8 mouse cellular contexts compared by ENCODE assay signal in genomic region chr5:45521601-45522000, GRCm38 (mm10). TPM values are rescaled to one million over a fixed set of nuclear protein-coding genes. Genes with fewer than 3 reads are reported as not detected.
DNase-seq lines count a peak whose midpoint lies in the region; ATAC-seq and TF ChIP-seq lines count a peak whose summit lies in the region.

No protein-coding gene starts in this region.

- H3K9me3 ChIP-seq in G1E (replicated peaks), result no peaks in the 10 kb centered on the region
- no peaks in the 10 kb centered on the region for H3K9me3 ChIP-seq in hindbrain, embryonic 13.5 days
- no peaks in the 10 kb centered on the region for H3K9me3 ChIP-seq in midbrain, embryonic 10.5 days (replicated peaks)

- peak overlapping the region; percentile 95; the same call in 1 of the 2 replicates for H3K4me3 ChIP-seq in G1E (ENCODE audit: low read depth, low read length)
- peak overlapping the region; percentile 93 for H3K4me3 ChIP-seq in hindbrain, embryonic 13.5 days
- H3K4me3 ChIP-seq in midbrain, embryonic 10.5 days, result peak overlapping the region; percentile 96

- H3K4me1 ChIP-seq in G1E (ENCODE audit: insufficient read depth, low read depth, low read length), result peaks cover 22% of the 10 kb centered on the region
- H3K4me1 ChIP-seq in hindbrain, embryonic 13.5 days (replicated peaks), result peaks cover 18% of the 10 kb centered on the region
- peaks cover 18% of the 10 kb centered on the region for H3K4me1 ChIP-seq in midbrain, embryonic 10.5 days

- 93% methylated on average over 6 of the region's 6 CpGs for WGBS in hindbrain, embryonic 13.5 days
- WGBS in midbrain, embryonic 10.5 days, result 93% methylated on average over 6 of the region's 6 CpGs

- peak overlapping the region; percentile 91 for H3K4me2 ChIP-seq in hindbrain, embryonic 13.5 days

- peak; percentile 76 for DNase-seq in heart, adult 11 months
- DNase-seq in heart, adult 8-10 months (ENCODE audit: low spot score), result no peak
- DNase-seq in G1E (ENCODE audit: low spot score), result no peak
- DNase-seq in midbrain, embryonic 10.5 days (ENCODE audit: low spot score), result no peak
- no peak for DNase-seq in ovary, postnatal 14 days (ENCODE audit: low spot score)
- no peak for DNase-seq in Muller cell, postnatal 12 days (ENCODE audit: inconsistent ontology term)

- no peak overlapping the region for H3K27ac ChIP-seq in hindbrain, embryonic 13.5 days
- no peak overlapping the region for H3K27ac ChIP-seq in midbrain, embryonic 10.5 days (replicated peaks)

- H3K9ac ChIP-seq in hindbrain, embryonic 13.5 days, result no peak overlapping the region

- no peak for TF ChIP-seq CTCF in G1E (IDR thresholded peaks at IDR 0.05; ENCODE audit: low read depth, low read length)

- no peak for ATAC-seq in G1E (ENCODE audit: extremely low read depth, insufficient number of reproducible peaks, low FRiP score, poor library complexity, severe bottlenecking)
- ATAC-seq in hindbrain, embryonic 13.5 days (ENCODE audit: low FRiP score), result no peak
- ATAC-seq in megakaryocyte progenitor cell, adult 5-6 weeks (replicated peaks; ENCODE audit: poor library complexity), result no peak

- H3K27me3 ChIP-seq in G1E (ENCODE audit: insufficient read depth, low read length), result no peaks in the 10 kb centered on the region
- H3K27me3 ChIP-seq in hindbrain, embryonic 13.5 days, result no peaks in the 10 kb centered on the region
- H3K27me3 ChIP-seq in midbrain, embryonic 10.5 days (ENCODE audit: low read depth, poor library complexity, severe bottlenecking), result no peaks in the 10 kb centered on the region

- H3K36me3 ChIP-seq in G1E (replicated peaks), result peaks cover 47% of the 10 kb centered on the region
- peaks cover 28% of the 10 kb centered on the region for H3K36me3 ChIP-seq in hindbrain, embryonic 13.5 days
- peaks cover 39% of the 10 kb centered on the region for H3K36me3 ChIP-seq in midbrain, embryonic 10.5 days

RNA-seq across cellular contexts. Expression of gene Med28, which starts 1.6 kb away (rescaled TPM):
- 10 to 100 TPM; 57.0 to 63.5 (median 57.4) TPM for total RNA-seq in heart, adult 8-10 months (2022)
- total RNA-seq in G1E (2014; fragmentation: Nextera tagmentation) (22.6 and 27.1 TPM in 2 replicates), G1E (2017) (75.2 and 99.0 TPM in 2 replicates)
- 49.2 and 60.1 TPM in 2 replicates for polyA plus RNA-seq in G1E (2012)
- 264 and 272 TPM in 2 replicates for polyA plus RNA-seq in hindbrain, embryonic 13.5 days (2015; fragmentation: Nextera tagmentation; extraction: Ambion mirVana)
- 293 TPM in 2 replicates for polyA plus RNA-seq in midbrain, embryonic 10.5 days (2016; fragmentation: Nextera tagmentation; extraction: Ambion mirVana)
- 100 and 109 TPM in 2 replicates for total RNA-seq in megakaryocyte progenitor cell, adult 5-6 weeks (2015)
- total RNA-seq in megakaryocyte progenitor cell, adult 5-6 weeks (2017), result 41.2 and 49.0 TPM in 2 replicates

RNA-seq across cellular contexts. Expression of gene Lap3, which starts 28.4 kb away (rescaled TPM):
- 100 to 1,000 TPM; 103 to 108 (median 108) TPM for total RNA-seq in heart, adult 8-10 months (2022)
- 49.6 and 60.0 TPM in 2 replicates for total RNA-seq in G1E (2014; fragmentation: Nextera tagmentation)
- total RNA-seq in G1E (2017), result 47.9 and 50.5 TPM in 2 replicates
- polyA plus RNA-seq in G1E (2012), result 15.8 and 22.9 TPM in 2 replicates
- 31.5 and 35.1 TPM in 2 replicates for polyA plus RNA-seq in hindbrain, embryonic 13.5 days (2015; fragmentation: Nextera tagmentation; extraction: Ambion mirVana)
- polyA plus RNA-seq in midbrain, embryonic 10.5 days (2016; fragmentation: Nextera tagmentation; extraction: Ambion mirVana), result 86.9 and 103 TPM in 2 replicates
- total RNA-seq in megakaryocyte progenitor cell, adult 5-6 weeks (2015), result 56.3 and 61.9 TPM in 2 replicates
- 57.5 and 63.4 TPM in 2 replicates for total RNA-seq in megakaryocyte progenitor cell, adult 5-6 weeks (2017)
